Mouse (Mus musculus): ENCODE data around the gene C530008M17Rik.

DNA sequence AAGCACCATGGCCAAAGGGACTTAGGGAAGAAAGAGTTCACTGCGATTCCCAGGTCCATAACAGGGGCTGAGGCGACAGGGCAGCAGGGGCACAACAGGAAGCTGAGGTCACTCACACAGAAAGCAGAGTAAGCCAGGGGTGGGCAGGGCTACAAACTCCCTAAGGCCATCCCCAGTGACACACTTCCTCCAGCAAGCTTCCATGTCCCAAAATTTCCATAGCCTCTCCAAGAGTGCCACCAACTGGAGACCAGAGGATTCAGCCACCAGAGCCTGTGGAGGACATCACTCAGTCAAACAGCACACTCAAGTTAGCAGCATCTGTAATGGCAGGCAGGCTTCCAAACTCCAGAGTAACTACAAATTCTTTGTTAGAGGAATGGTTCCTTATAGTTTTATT is 20.7 kb upstream of the C530008M17Rik start:
- no peak for TF ChIP-seq CTCF (IDR thresholded peaks at IDR 0.05; ENCODE audit: insufficient read depth, low read length)
- no peak for TF ChIP-seq POLR2A (IDR thresholded peaks at IDR 0.05; ENCODE audit: borderline replicate concordance, extremely low read depth, low read depth, low read length)

Measured in lung, adult 2 months (tissue).